Mouse (Mus musculus) adrenal gland, postnatal 25 days (tissue): ENCODE results near the gene Mettl1. TPM values are rescaled to one million over a fixed set of nuclear protein-coding genes. Genes with fewer than 3 reads are reported as not detected.

Experiments used
- DNase-seq: peaks from one replicate; pipeline ENCODE4 v3.0.0; 2021; ENCODE audit warnings: mixed read lengths
- long read RNA-seq: library from polyadenylated mRNA; stranded (forward); transcript quantifications from one replicate; pipeline ENCODE4 v2.0.0, GENCODE M21; 2021
- total RNA-seq: library from RNA; stranded (reverse); gene quantifications from 2 replicates; pipeline ENCODE4 v1.2.3, GENCODE M21; 2021

The Mettl1 gene
- total RNA-seq, result 17.6 and 23.0 TPM in 2 replicates
- long read RNA-seq, transcript Mettl1-201 (6 exons, 1,791 nt), result major isoform, 11 of 14 reads
- long read RNA-seq, partial matches to known transcripts, result 0 of 14 reads
- long read RNA-seq, other reads (novel, unspliced or antisense), result 2 of 14 reads

DNA sequence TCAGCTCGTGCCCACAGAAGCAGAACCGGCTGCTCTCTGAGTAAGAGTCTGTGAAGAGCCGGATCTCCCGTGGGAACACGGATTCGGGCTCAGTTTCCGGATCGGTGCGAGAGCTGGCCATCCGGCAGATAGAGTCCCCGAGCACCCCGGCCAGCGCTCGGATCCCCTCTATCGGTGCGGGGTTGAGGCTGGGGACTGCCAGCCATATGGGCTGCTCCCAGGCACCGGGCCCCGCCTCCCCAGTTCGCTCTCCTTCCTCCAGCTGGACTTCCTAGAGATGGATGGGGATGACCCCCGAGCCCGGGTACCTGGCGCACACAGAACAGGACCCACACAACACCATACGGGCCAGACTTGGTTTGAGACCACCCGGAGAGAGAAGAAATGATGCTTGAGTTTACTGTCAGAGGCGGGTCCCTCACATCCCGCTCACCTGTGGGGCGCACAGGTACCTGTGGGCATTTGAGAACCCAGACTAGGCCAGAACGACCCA is at the start of gene Mettl1, which contains the start of gene Eef1akmt3:
Gene Mettl1 (plus strand): TSS at position 141 of the 493 bp plus-strand sequence.
Gene Eef1akmt3 (minus strand): TSS at position 240 of the 493 bp plus-strand sequence.
- peak; percentile 46 for DNase-seq

DNA sequence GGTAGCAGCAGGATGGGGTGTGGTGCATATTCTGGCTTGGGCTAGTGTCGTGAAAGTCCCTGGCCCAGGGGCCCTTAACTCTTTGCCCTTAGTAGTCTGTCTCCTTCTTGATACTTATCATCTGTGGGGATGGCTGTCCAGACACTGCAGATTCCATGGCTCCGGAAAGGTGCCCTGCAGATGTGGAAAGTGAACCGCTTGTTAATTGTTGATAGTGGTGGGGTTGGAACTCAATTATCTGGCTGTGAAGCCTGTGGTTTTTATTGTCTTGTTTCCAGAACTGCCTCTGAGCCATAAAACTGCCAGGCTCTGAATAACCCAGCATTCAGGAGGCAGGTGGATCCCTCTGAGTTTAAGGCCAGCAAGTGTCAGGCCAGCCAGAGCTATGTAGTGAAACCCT is 49.5 kb upstream of the Mettl1 start:
- DNase-seq, result no peak

DNA sequence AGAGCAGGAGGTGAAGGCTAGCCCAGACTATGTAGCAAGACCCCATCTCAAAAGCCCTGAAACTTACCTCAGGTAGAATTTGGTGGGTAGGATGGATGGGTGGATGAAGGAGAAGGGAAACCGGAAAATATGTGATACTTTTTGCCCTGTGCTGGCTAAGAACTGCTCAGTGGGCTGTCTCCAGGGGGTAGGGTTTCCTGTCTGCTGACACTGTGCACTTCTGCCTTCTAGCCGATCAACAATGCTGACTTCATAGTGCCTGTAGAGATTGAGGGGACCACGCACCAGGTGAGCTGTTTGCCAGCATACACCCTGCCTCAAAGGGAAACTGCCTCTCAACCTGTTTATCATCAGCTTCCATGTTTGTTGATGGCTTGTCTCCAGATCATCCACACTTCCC is 47.6 kb upstream of the Mettl1 start:
- DNase-seq, result no peak

DNA sequence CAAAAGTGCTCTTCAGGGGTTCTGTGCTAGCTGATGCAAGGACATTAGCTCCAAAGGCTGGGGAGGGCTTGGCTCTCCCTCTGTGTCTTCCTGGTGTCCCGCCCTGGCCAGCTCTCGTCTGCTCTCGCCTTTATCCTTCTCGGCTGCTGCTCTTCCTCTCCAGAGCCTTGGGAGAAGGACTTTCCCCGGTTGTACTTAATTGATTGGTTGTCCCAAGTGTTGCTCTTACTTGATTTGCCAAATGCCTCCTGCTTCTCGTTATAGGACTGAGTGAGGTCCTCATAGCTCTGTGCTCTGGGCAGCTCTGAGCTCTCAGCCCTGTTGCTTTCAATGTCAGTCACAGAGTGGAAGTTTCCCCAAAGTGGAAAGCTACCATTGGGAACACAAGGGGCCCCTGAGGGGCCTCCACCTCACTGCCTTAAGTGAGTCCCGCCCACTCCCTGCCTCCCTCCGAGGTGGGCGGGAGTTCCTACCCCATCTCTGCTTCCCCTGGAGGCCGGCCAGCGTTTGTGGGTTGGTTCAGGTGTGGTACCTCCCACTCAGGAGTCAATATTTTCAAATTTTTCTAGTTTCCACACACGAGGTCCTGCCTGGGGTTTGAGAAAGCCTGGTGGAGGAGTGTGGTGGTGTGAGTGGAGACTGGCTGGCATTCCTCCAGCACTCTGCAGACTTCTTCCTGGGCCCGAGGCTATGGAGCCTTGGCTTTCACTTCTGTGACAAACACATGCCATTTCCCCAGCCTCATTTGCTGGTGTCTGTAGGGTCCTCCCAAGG is 43.7 kb upstream of the Mettl1 start:
- DNase-seq, result no peak

DNA sequence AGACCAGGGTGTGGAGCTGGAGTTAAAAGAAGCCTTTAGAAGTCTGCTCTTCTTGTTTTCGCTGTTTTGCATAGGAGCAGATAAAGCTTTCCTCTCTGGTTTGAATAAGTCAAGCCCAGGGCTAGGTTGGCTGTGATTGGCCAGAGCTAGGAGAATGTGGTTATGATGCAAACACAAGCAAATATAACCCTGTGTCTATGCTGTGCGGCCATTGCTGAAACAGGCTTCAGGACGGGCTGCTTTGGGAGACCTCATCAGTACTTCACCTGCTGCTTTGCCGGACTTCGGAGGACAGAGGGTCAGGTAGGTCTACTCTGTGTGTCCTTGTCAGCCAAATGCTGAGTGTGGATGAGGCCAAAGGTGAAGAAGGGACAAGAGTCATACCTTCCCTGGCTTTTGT is 40.7 kb upstream of the Mettl1 start, which contains the start of gene Avil:
Gene Avil (plus strand): TSS at position 181 of the 400 bp plus-strand sequence.
- no peak for DNase-seq

DNA sequence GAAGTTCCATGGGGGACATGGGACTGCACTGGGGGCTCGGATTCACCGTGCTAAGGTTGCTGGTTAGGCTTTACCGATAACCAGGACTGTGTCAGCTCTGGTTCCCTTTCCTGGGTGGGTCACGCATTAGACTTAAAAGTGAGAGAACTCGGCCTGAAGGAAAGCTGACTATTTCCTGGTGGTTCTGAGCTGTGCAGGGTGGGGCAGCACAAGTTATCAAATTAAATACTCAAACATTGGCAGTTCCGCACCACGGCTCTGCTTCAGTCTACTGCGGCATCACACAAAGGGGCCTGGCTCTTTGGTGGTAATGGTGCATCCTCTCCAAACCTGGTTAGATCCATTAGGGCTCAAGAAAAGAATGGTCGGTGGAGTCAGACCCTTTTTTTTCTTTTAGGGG is 39.9 kb upstream of the Mettl1 start:
- no peak for DNase-seq

DNA sequence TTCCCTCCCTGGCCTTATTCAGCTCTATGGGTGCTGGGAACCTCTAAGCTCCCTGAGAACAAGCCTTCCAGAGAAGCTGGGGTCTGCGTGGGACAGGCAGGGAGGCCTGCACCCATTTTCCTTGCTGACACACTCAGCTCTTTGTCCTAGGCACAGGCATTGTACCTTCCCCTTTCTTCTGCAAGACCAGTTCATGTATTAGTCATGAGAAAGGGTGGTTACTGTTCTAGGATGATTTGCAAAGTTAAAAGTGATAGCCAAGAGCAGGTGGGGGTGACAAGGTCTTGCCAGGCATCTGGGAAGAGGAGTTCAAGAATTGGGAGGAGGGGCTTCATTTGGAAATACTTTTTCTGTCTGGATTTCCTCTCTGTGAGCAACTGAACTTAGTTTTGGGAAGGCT is 39.2 kb upstream of the Mettl1 start:
- DNase-seq, result no peak

DNA sequence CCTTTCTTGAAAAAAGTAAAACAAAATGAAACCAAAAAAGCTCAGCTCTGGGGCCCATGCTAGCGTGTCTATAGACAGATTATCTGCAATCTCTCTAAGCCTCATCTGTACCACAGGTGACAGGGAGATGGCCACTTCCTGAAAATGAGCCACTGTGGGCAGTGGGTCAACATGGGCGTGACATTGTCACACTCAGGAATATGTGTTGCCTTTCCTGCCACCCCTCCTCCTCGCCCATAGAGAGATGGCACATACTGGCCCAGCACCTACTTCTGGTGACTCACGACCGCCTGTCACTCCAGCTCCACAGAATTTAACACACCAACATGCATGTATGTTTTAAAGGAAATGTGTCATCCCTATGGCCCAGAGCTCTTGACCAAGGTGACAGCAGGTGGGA is 38.4 kb upstream of the Mettl1 start:
- DNase-seq, result no peak

DNA sequence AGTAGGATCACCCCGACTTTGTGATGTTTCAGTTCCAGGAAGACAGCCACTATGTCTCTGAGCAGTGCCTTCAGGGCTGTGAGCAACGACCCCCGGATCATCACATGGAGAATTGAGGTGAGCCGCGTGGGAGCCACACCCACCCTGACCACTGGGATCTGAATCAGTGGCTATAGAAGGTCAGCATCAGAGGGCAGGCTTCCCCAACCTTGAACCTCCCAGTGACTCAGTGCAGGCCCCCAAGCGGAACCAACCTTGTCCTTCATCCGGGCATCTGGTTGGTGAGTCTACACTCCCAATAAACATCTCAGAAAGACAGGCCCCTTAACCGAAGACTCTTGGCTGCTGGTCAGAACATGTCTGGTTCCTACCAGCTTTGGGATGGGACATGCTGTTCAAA is 37.9 kb upstream of the Mettl1 start:
- peak; percentile 70 for DNase-seq

DNA sequence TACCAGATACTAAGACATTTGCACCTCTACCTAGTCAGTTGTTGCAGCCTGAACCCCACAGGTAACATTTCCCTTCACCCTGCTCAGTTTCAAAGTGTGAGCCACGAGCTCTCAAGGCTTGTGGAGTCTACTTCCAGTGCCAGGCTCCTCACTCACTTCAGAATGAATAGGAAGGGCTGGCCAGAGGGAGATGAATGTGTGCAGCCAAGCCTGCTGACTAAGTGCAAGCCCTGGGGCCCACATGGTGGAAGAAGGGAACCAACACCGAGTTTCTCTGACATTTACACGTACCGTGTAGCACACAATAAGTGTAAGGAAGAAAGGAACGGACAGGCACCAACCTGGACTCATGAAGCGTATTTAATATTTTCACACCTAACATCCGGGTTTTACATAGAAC is 37.4 kb upstream of the Mettl1 start:
- DNase-seq, result no peak

DNA sequence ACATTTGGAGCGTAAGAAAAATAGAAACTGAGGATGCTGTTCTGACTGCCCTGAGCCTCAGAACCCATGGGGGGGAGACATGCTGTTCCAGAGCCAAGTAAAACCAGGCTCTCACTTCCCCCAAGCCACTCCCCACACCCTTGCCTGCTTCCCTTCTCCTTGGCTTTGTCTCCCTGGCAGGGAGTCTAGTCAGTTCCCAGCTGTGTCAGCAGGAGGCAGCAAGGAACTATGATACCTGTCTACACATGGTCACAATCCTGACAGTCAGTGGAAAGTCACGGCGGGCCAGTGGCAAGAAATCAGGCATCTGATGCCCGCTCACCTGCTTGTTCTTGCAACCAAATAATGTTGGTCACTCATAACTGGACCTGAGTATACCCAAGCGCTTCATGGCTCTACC is 24.7 kb upstream of the Mettl1 start:
- DNase-seq, result no peak

DNA sequence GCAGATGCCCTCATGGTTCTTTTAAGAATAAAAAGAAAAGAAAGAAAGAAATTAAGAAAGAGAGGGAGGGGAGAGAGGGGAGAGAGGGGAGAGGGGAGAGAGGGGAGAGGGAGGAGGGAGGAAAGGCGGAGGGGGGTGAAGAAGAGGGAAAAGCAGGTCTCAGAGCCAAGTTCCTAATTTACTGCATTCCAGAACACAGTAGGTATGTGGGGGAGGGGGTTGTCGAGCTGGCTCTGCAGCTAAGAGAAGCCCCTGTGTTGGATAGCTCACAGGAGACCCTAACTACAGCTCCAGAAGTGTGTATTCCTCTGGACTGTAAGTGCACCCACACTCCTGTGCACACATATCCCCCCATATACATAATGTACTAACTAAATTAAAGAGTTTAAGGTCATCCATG is 24.1 kb upstream of the Mettl1 start:
- DNase-seq, result no peak

DNA sequence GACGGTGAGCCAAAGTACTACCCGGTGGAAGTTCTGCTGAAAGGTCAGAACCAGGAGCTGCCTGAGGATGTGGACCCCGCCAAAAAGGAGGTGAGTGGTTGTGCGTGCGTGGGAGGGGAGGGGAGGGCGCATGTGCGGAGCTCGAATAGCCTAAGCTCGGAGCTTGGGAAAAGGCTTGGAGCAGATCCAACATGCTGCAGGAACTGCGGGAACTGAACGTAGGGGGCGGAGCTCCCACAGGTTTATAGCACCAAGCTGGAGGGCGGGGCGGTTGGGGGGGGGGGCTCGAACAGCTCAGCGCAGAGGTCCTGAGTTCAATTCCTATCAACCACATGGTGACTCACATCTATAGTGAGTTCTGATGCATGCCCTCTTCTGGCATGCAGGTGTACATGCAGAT is 22.8 kb upstream of the Mettl1 start:
- DNase-seq, result no peak

DNA sequence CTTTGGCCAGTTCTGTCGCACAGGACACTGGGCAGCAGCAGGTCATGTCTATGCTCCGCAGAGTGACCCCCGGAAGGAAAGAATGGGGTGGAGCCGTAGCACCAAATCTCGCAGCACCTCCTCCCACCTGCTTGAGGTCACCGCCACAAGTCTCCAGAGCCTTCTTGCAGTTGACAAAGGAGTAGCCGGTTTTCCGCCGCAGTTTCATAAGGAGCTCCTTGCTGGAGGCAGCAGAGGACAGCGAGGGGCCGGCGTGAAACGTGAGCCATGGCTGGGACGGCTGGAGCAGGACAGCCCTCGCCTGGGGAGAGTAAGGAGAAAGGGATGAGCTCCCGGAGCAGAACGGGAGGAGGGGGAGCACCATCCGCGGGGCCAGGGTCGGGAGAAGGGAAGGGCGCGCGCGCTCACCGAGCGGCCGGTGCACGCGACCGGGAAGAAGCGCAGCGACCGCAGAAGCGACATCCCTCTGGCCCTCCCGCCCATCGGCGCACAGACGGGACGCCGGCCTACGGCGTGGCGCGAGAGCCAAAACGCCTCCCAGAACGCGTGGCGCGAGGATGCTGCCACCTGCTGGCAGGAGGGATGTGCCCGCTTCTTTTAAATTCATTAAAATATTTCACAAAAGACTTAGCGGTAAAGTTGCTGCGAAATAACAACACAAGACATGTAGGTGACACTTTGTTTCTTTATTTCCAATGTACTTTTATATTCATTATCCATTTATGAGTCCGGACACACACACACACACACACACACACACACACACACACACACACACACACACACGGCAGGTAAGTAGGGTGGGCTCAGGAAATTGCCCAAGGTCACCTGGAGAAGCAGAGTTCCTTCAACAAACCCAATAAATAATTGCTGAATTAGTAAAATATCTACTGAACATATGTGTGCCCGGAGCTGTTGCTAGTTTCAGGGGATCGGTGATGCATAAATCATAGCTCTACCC is 10.6 kb upstream of the Mettl1 start, which contains the start of gene Tsfm:
Gene Tsfm (minus strand): TSS at position 505 of the 961 bp plus-strand sequence.
- DNase-seq, result peak; percentile 96

DNA sequence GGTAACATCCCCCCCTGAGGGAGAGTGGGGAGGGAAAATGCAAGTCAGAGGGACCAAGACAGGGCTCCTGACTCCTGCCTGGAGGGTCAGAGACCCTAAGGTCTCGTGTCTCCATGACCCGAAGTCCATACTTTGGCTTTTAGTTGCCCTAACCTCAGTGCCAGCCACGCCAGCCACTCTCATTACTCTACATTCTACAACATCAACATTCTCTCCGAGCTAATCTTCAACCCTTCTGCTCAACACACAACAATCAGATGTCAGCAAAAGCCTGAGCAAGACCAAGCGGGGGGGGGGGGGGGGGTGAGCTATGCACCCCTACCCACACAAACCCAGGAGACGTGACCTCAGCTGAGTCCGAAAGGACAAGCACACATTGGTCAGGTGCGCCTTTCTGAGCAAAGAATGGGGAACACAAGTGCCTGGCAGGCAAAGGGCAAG is 7.9 kb upstream of the Mettl1 start:
- DNase-seq, result no peak

DNA sequence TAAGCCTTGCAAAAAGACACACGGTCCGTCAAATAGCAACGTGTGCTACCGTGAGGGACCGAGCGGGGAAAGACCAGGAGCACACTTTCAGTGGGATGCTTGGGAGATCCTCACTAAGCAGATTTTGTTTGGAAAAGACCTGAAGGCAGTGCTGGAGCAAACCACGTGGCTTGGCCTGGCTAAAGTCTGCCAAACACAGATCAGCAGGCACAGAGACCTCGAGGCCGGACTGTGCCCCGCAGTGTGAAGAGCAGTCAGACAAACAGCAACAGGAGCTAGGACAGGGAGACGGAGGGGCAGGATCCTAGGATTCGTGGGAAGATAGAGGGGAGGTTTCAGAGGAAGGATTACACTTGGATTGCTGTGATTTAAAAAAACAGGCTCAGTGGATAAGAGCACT is 4.9 kb upstream of the Mettl1 start:
- no peak for DNase-seq

DNA sequence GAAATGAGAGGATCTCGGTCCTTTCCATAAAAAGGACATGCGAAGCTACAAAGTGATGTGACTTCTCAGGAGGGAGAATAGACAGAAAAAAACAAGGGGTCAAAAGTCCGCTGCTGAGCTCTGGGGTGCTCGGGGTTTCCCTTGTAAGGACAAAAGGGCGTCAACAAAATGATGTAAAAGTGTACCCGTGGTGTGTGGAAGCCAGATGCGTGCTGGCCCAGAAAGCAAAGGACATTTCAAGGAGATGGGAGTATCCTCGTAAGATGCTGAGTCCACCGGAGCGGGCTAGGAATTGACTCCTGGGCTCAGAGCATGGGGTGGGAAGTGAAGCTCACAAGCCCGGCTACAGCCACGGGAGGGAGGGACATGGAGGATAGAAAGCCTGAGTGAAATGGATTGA is 3.6 kb upstream of the Mettl1 start:
- no peak for DNase-seq

DNA sequence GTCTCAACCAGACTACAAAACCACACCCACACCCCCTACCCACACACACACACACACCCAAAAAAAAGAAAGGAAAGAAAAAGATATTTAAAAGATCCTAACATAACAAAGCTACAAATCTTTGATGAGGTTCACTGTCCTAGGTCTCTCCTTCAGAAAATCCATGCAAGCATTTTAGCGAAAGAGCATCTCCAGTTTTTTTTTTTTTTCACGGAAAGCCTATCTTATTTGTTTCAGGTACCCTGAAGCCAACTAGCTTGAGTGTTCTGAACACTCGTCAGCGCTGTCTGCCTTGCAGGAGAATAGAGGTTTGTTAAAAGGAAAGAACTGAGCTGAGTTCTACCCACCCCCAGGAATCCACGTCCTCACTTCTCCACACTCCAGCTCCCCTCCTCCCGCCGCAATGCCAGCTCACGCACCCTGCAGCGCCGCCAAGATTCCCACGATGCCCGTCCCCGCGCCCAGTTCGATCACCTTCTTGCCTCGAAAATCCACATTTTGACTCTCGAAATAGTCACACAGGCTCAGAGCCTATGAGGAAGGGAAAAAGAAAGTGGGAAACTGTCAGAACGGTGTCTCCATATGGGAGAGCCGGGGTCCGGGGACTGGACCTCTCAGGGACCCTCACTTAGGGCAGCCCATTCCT is 522 bp upstream of the Mettl1 start:
- DNase-seq, result peak; percentile 32

DNA sequence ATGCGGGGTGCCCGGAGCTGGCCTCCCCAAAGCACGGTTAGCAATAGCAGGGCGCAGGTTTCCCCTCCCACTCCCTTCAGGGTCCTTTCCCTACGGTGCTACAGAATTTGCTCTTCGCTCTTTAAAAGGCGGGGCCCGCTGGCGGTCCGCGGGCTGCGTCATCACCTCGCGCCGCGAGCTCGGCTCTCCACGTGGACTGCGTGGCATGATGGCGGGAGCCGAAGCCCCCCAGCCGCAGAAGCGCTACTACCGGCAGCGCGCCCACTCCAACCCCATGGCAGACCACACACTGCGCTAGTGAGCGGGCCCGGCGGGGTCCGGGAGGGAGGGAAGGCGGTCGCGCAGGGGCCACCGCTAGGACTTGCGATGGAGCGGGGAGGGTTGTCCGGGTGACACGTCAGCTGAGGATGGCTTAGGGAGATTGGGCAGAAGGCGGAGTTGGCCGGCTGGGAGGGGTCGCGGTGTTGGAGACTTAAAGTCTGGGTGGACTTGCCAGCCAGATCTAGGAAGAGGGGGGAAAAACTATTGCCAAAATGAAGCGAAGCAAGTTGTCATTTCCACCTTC is 642 bp downstream of the Mettl1 start:
- peak; percentile 89 for DNase-seq

DNA sequence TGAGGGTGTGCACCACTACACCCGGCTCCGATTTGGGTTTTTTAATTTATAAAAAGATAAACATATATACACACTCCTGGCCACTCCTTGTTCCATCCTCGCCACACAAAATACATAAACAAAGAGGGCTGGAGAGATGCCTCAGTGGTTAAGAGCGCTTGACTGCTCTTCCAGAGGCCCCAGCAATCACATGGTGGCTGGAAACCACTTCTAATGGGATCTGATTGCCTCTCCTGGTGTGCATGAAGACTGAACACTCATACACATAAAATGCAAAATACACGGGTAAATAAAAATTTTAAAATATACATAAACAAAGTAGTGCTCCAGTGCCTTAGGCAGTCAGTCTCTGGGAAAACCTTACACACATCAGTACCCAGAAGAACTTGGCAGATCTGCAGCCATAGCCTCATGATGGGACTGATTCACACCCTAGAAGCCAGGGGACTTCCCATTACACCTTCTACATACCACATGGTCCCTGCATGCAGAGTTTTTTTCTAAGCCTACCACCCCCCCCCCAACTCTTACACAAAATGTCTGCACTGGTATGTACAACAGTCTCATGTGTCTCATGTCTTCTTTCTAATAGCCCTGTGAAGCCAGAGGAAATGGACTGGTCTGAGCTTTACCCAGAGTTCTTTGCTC is 1.4 kb downstream of the Mettl1 start:
- DNase-seq, result no peak

DNA sequence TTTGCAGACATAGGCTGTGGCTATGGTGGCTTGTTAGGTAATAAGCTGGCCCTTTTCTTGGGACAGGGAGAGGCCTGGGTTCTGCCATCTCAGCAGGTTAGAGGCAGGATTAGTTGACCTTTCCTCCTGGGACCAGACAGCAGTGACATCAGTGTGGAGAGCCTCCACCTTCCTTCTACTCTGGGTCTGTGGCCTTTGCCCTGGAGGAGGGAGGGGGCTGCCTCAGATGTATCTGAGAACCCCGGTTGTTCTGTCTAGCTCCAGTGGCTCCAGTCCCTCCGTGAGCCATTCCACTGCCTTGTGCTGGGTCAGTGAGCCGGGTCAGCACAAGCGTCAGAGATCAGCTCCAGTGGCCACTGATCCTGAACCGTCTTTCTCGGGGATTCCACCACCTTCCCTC is 2.0 kb downstream of the Mettl1 start:
- DNase-seq, result no peak
